Mouse (Mus musculus): Measurements from ENCODE around the gene Rph3a. TPM values are rescaled to one million over a fixed set of nuclear protein-coding genes. Genes with fewer than 3 reads are reported as not detected.

Gene Rph3a
- not detected in 2 replicates for polyA plus RNA-seq (2015; fragmentation: Nextera tagmentation; extraction: Ambion mirVana)

DNA sequence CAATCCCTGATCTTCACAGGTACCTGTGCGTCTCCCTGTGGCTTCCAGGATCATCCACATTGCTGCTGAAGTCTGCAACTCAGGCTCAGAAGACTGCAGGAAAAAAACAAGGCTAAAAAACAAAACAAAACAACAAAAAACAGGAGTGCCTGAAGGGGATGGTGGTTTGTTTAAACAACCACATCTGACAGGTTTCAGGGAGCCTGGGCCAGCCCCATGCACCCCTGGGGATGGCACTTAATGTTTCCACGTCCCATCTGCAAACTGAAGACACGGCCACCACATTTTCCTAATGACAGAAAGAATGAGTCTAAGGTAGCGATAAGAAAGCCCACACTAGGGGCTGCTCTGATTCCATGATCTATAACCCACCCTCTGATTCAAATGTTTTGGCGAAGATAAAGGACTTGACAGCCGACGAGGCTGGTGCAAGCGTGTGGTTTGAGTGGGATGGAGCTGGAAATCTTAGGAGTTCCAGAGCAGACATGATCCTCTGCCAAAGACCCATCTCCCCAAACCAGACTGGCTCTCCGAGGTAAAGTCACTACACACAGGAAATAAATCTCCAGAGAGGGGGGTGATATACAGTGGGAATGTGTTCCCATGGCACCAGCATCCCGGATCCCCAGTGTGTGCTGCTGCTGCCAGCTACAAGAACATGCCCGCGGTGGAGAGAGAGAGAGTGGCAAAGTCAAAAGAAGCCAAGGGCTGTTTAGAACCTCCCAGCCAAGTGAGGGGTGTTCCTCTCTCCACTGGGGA is at the start of gene Rph3a:
Gene Rph3a, minus strand, starts transcription at position 282 of the 759 bp plus-strand sequence.
- H3K4me1 ChIP-seq (ENCODE audit: control insufficient read depth, insufficient read depth, low read length): no peaks in the 10 kb centered on the region
- no peak within 1 kb of the TSS for H3K4me3 ChIP-seq (ENCODE audit: low read length)
- no peaks in the 10 kb centered on the region for H3K36me3 ChIP-seq (ENCODE audit: control insufficient read depth, insufficient read depth)
- H3K27ac ChIP-seq (ENCODE audit: low read length): no peak within 1 kb of the TSS
- no peaks in the 10 kb centered on the region for H3K9me3 ChIP-seq (replicated peaks; ENCODE audit: control insufficient read depth, low read length)
- H3K9ac ChIP-seq (ENCODE audit: low read length): no peak within 1 kb of the TSS
- peaks cover 22% of the 10 kb centered on the region for H3K27me3 ChIP-seq (ENCODE audit: control insufficient read depth, insufficient read depth, low read length)
- 67% methylated on average over 12 of the region's 12 CpGs for WGBS
- H3K4me2 ChIP-seq (ENCODE audit: low read depth, low read length): no peak within 1 kb of the TSS
- ATAC-seq (replicated peaks; ENCODE audit: extremely low read depth, insufficient read depth, low FRiP score): no peak

GRCm38 (mm10) chr5:121058261-121058660 is 48.4 kb upstream of the Rph3a start:
- no peak overlapping the region for H3K4me3 ChIP-seq (ENCODE audit: low read length)
- H3K27me3 ChIP-seq (ENCODE audit: control insufficient read depth, insufficient read depth, low read length): no peaks in the 10 kb centered on the region
- no peak overlapping the region for H3K4me2 ChIP-seq (ENCODE audit: low read depth, low read length)
- H3K4me1 ChIP-seq (ENCODE audit: control insufficient read depth, insufficient read depth, low read length): no peaks in the 10 kb centered on the region
- ATAC-seq (replicated peaks; ENCODE audit: extremely low read depth, insufficient read depth, low FRiP score): no peak
- 88% methylated on average over 11 of the region's 11 CpGs for WGBS
- no peaks in the 10 kb centered on the region for H3K9me3 ChIP-seq (replicated peaks; ENCODE audit: control insufficient read depth, low read length)
- no peak overlapping the region for H3K27ac ChIP-seq (ENCODE audit: low read length)
- no peak overlapping the region for H3K9ac ChIP-seq (ENCODE audit: low read length)
- H3K36me3 ChIP-seq (ENCODE audit: control insufficient read depth, insufficient read depth): no peaks in the 10 kb centered on the region

- H3K27ac ChIP-seq (ENCODE audit: low read length): no peak overlapping the region
- H3K4me2 ChIP-seq (ENCODE audit: low read depth, low read length): no peak overlapping the region
- WGBS: 67% methylated on average over 9 of the region's 9 CpGs
- H3K4me3 ChIP-seq (ENCODE audit: low read length): no peak overlapping the region
- H3K4me1 ChIP-seq (ENCODE audit: control insufficient read depth, insufficient read depth, low read length): no peaks in the 10 kb centered on the region
- no peaks in the 10 kb centered on the region for H3K36me3 ChIP-seq (ENCODE audit: control insufficient read depth, insufficient read depth)
- H3K27me3 ChIP-seq (ENCODE audit: control insufficient read depth, insufficient read depth, low read length): no peaks in the 10 kb centered on the region
- H3K9ac ChIP-seq (ENCODE audit: low read length): no peak overlapping the region
- no peak for ATAC-seq (replicated peaks; ENCODE audit: extremely low read depth, insufficient read depth, low FRiP score)
- H3K9me3 ChIP-seq (replicated peaks; ENCODE audit: control insufficient read depth, low read length): no peaks in the 10 kb centered on the region
These were observed 44.0 kb upstream of the Rph3a start for GRCm38 (mm10) chr5:121053886-121054285.

- H3K36me3 ChIP-seq (ENCODE audit: control insufficient read depth, insufficient read depth): no peaks in the 10 kb centered on the region
- H3K27ac ChIP-seq (ENCODE audit: low read length): no peak overlapping the region
- no peaks in the 10 kb centered on the region for H3K27me3 ChIP-seq (ENCODE audit: control insufficient read depth, insufficient read depth, low read length)
- 26% methylated on average over 9 of the region's 9 CpGs for WGBS
- H3K4me3 ChIP-seq (ENCODE audit: low read length): no peak overlapping the region
- no peak for ATAC-seq (replicated peaks; ENCODE audit: extremely low read depth, insufficient read depth, low FRiP score)
- H3K9ac ChIP-seq (ENCODE audit: low read length): no peak overlapping the region
- no peaks in the 10 kb centered on the region for H3K4me1 ChIP-seq (ENCODE audit: control insufficient read depth, insufficient read depth, low read length)
- no peaks in the 10 kb centered on the region for H3K9me3 ChIP-seq (replicated peaks; ENCODE audit: control insufficient read depth, low read length)
- H3K4me2 ChIP-seq (ENCODE audit: low read depth, low read length): no peak overlapping the region
These were observed 31.9 kb upstream of the Rph3a start for GRCm38 (mm10) chr5:121041791-121042190.

- Histone ChIP-seq H3K27ac (ENCODE audit: low read length) (no peak overlapping the region), H3K9ac (ENCODE audit: low read length) (no peak overlapping the region), H3K27me3 (ENCODE audit: control insufficient read depth, insufficient read depth, low read length) (no peaks in the 10 kb centered on the region), H3K4me2 (ENCODE audit: low read depth, low read length) (no peak overlapping the region), H3K36me3 (ENCODE audit: control insufficient read depth, insufficient read depth) (no peaks in the 10 kb centered on the region), H3K9me3 (replicated peaks; ENCODE audit: control insufficient read depth, low read length) (no peaks in the 10 kb centered on the region), H3K4me3 (ENCODE audit: low read length) (no peak overlapping the region), H3K4me1 (ENCODE audit: control insufficient read depth, insufficient read depth, low read length) (no peaks in the 10 kb centered on the region)
- 75% methylated on average over 9 of the region's 9 CpGs for WGBS
- no peak for ATAC-seq (replicated peaks; ENCODE audit: extremely low read depth, insufficient read depth, low FRiP score)
These were observed 29.6 kb upstream of the Rph3a start for GRCm38 (mm10) chr5:121039465-121039864.

GRCm38 (mm10) chr5:121030161-121030560 is 20.3 kb upstream of the Rph3a start:
- Histone ChIP-seq H3K36me3 (ENCODE audit: control insufficient read depth, insufficient read depth) (no peaks in the 10 kb centered on the region), H3K9me3 (replicated peaks; ENCODE audit: control insufficient read depth, low read length) (no peaks in the 10 kb centered on the region), H3K9ac (ENCODE audit: low read length) (no peak overlapping the region), H3K4me3 (ENCODE audit: low read length) (no peak overlapping the region), H3K27ac (ENCODE audit: low read length) (no peak overlapping the region), H3K27me3 (ENCODE audit: control insufficient read depth, insufficient read depth, low read length) (no peaks in the 10 kb centered on the region; the same call in 1 of the 2 replicates), H3K4me2 (ENCODE audit: low read depth, low read length) (no peak overlapping the region), H3K4me1 (ENCODE audit: control insufficient read depth, insufficient read depth, low read length) (no peaks in the 10 kb centered on the region)
- ATAC-seq (replicated peaks; ENCODE audit: extremely low read depth, insufficient read depth, low FRiP score): no peak
- WGBS: 64% methylated on average over 9 of the region's 9 CpGs

- Histone ChIP-seq H3K9me3 (replicated peaks; ENCODE audit: control insufficient read depth, low read length) (no peaks in the 10 kb centered on the region), H3K4me1 (ENCODE audit: control insufficient read depth, insufficient read depth, low read length) (no peaks in the 10 kb centered on the region), H3K4me3 (ENCODE audit: low read length) (no peak overlapping the region), H3K4me2 (ENCODE audit: low read depth, low read length) (no peak overlapping the region), H3K27me3 (ENCODE audit: control insufficient read depth, insufficient read depth, low read length) (no peaks in the 10 kb centered on the region), H3K9ac (ENCODE audit: low read length) (no peak overlapping the region), H3K27ac (ENCODE audit: low read length) (no peak overlapping the region), H3K36me3 (ENCODE audit: control insufficient read depth, insufficient read depth) (no peaks in the 10 kb centered on the region)
- 63% methylated on average over 9 of the region's 9 CpGs for WGBS
- no peak for ATAC-seq (replicated peaks; ENCODE audit: extremely low read depth, insufficient read depth, low FRiP score)
These were observed 9.6 kb upstream of the Rph3a start for GRCm38 (mm10) chr5:121019505-121019904.

- WGBS: 67% methylated on average over 5 of the region's 5 CpGs
These were observed 7.8 kb upstream of the Rph3a start for GRCm38 (mm10) chr5:121017699-121018098.

GRCm38 (mm10) chr5:121016405-121016804 is 6.5 kb upstream of the Rph3a start:
- no peak overlapping the region for H3K27ac ChIP-seq (ENCODE audit: low read length)
- no peaks in the 10 kb centered on the region for H3K4me1 ChIP-seq (ENCODE audit: control insufficient read depth, insufficient read depth, low read length)
- no peak for ATAC-seq (replicated peaks; ENCODE audit: extremely low read depth, insufficient read depth, low FRiP score)
- no peak overlapping the region for H3K4me2 ChIP-seq (ENCODE audit: low read depth, low read length)
- no peak overlapping the region for H3K4me3 ChIP-seq (ENCODE audit: low read length)
- H3K36me3 ChIP-seq (ENCODE audit: control insufficient read depth, insufficient read depth): no peaks in the 10 kb centered on the region
- no peaks in the 10 kb centered on the region for H3K9me3 ChIP-seq (replicated peaks; ENCODE audit: control insufficient read depth, low read length)
- H3K9ac ChIP-seq (ENCODE audit: low read length): no peak overlapping the region
- WGBS: 30% methylated on average over 12 of the region's 12 CpGs
- no peaks in the 10 kb centered on the region for H3K27me3 ChIP-seq (ENCODE audit: control insufficient read depth, insufficient read depth, low read length)

More at GRCm38 (mm10) chr5:121017699-121018098, 7.8 kb upstream of the Rph3a start:
- Histone ChIP-seq H3K36me3 (ENCODE audit: control insufficient read depth, insufficient read depth) (no peaks in the 10 kb centered on the region), H3K27me3 (ENCODE audit: control insufficient read depth, insufficient read depth, low read length) (no peaks in the 10 kb centered on the region), H3K9ac (ENCODE audit: low read length) (no peak overlapping the region), H3K4me1 (ENCODE audit: control insufficient read depth, insufficient read depth, low read length) (no peaks in the 10 kb centered on the region), H3K27ac (ENCODE audit: low read length) (no peak overlapping the region), H3K9me3 (replicated peaks; ENCODE audit: control insufficient read depth, low read length) (no peaks in the 10 kb centered on the region), H3K4me2 (ENCODE audit: low read depth, low read length) (no peak overlapping the region), H3K4me3 (ENCODE audit: low read length) (no peak overlapping the region)
- no peak for ATAC-seq (replicated peaks; ENCODE audit: extremely low read depth, insufficient read depth, low FRiP score)
